Mouse (Mus musculus): Measurements from ENCODE around the gene Apold1.

Apold1 gene

DNA sequence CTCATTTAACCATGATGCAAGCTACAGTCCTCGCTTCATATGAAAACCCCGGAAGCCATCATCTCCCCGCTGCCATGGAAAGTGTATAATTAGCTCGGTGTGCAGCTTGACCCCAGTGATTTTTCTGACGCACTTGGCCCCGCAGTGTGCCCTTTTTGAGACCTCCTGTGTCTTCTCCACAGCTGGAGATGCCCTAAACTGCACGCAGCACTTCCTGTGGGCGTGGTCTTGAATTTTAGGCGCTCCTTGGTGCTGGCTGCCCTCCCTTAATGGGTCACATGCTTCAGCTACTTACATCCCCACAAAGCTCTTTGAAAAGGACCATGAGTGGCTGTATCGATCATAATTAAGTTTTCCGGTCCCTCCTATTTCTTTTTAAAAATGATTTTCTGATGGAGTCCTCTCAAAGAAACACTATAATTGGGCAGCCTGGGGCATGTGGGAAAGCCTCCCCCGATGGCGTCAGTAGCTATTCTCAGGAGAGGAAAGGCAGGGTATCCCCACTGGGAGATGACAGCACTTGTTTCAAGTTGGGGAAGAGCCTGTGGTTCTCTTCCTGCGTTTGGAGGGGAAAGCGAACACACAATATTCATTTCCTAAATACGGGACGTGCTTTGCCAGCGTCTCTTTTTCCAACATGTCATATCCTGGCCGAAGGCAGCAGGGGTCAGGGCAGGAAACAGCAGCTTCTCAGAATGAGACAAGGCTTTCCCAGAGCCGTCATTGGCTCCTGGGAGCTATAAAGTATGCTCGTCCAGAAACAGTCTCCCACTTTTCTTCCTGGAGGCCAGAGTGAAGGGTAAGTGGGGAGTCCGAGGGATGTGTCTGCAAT, at the start of gene Apold1:
TSS of gene Apold1 (plus strand) at position 488 of the 832 bp plus-strand sequence.
- no peak for DNase-seq (ENCODE audit: low spot score)

DNA sequence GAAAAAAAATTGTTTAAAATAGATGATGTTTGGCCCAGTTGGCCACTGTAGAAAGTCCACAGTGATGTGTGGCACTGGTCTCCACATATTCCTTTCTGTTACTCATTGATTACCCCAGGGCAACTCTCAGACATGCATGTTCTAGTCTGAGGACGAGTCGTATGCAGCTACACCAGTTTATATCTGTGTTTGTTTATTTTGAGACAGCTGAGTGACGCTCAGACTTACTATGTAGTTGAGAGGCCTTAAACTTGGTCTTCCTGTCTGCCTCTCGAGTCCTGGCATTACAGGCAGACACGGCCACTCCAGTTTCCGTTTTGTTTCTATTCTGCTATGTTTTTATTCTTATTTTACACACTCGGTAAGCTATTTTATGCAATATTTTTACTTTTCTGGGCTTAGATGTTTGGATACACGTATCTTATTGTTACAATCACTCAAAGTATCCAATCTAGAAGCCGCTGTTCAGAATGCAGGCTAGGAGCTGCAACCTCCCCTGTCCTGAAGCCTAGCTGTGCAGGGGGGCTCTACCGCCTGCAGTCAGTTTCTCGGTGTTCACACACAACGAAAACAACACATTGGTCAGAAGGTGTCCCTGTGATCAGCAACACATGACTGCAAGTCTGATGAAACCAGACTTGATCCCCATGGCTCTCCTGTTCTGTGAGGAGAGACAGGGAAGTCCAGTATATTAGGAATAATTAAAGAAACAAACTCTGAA, 48.9 kb upstream of the Apold1 start:
- DNase-seq (ENCODE audit: low spot score) = no peak

DNA sequence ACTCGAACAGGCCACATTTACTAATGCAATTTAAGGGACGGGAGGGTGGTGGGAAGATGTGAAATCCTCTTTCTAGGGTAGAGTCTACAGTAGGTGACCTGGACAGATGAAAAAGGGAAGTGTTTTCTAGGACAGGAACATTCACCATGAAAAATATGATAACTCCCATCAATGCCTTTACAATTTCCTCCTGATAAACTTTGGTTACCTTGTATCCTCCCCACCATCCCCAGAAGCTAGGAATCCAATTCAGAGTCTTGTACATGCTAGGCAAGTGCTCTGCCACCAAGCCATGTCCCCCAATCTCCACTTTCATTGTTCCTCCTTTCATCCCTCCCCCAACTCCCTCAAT, 48.3 kb upstream of the Apold1 start:
- DNase-seq (ENCODE audit: low spot score) = no peak

DNA sequence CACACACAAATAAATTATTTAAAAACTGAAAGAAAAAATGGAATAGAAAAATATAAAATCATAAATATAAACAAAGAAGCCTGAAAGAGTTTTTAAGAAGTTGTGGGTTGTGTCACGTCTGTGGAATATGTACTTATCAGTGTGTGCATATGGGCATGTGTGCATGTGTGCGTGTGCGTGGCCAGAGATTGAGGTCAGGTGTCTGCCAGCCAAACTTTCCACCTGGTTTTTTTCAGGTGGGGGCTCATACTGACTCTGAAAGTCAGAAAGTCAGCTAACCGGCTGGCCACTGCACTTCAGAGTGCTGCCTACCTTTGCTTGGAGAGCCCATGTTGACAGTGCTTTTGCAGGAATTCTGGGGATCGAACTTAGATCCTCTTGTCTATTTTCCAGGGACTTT, 47.2 kb upstream of the Apold1 start:
- DNase-seq (ENCODE audit: low spot score) = no peak

DNA sequence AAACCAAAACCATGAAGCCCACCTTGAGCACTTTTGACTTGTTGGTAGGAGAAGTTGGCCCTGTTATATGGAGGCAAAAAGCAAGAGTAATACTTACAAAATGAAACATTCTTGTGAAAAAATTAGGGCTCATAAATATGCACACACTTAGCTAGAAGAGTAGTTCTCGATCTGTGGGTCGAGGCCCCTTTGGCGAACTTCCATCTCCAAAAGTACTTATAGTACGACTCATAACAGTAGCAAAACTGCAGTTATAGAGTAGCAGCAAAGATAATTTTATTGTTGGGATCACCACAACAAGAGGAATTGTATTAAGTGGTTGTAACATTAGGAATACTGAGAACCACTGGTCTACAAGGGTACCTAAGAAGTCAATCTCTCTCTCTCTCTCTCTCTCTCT, 41.7 kb upstream of the Apold1 start:
- no peak for DNase-seq (ENCODE audit: low spot score)

DNA sequence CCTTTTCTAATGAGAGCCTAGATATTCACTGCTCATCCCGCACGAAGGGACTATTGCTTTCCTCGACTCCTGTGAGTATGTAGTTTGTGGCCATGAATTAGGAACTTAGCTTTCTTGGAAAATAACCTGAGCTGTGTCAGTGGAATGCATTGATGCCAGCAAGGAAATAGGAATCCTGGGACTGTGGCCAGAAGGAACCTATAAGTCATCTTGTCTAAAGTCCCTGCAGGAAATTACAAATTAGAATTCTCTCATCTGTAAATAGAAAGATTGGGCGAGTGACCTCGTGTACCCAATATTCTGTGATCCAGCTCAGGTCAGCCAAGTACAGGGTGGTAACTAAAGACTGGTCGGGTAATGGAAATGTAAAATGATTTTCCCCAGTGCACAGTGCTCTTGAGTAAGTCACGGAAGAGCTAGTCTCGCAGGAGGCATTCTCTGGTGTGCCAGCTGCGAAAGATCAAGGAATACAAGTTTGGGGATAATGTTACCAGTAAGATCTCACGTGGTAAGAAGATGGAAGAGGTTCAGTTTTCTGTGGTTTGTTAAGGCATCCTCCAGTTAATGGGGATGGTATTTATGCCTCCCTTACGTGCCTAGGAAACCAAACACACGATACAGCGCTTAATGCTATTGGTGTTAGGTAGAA, 37.6 kb upstream of the Apold1 start:
- no peak for DNase-seq (ENCODE audit: low spot score)

DNA sequence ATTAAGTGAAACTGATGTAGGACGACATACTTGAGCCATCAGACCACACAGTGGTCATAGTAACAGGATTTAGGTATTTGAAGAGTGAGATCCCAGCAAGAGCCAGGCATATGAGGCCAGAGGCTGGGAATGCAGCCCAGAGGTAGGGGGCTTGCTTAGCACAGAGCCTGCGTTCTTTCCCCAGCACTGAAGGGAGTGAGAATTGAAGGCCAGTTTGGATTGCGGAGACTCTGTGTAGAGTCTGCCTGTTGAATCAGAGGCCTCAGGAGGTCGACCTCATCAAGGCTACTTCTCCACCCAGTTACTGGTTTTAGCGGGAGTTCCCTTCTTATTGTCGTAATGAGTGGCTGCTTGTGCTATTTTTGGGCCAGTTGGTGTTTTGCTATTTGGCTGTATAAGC, 35.5 kb upstream of the Apold1 start:
- DNase-seq (ENCODE audit: low spot score) = peak; percentile 5

DNA sequence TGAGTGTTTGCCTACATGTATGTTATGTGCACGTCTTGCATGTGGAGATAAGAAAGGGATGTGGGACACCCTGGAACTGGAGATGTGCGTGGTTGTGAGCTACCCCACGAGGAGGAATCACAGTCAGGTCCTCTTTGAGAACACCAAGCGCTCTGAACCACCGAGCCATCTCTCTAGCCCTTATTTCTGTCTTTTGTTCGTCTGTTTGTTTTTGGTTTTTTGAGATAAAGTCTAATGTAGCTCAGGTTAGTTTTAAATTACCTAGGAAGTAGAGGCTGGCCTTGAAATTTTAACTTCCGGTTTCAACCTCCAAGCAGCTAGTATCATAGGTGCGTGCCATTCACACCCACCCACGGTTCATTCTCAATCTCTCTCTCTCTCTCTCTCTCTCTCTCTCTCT, 34.7 kb upstream of the Apold1 start:
- no peak for DNase-seq (ENCODE audit: low spot score)

DNA sequence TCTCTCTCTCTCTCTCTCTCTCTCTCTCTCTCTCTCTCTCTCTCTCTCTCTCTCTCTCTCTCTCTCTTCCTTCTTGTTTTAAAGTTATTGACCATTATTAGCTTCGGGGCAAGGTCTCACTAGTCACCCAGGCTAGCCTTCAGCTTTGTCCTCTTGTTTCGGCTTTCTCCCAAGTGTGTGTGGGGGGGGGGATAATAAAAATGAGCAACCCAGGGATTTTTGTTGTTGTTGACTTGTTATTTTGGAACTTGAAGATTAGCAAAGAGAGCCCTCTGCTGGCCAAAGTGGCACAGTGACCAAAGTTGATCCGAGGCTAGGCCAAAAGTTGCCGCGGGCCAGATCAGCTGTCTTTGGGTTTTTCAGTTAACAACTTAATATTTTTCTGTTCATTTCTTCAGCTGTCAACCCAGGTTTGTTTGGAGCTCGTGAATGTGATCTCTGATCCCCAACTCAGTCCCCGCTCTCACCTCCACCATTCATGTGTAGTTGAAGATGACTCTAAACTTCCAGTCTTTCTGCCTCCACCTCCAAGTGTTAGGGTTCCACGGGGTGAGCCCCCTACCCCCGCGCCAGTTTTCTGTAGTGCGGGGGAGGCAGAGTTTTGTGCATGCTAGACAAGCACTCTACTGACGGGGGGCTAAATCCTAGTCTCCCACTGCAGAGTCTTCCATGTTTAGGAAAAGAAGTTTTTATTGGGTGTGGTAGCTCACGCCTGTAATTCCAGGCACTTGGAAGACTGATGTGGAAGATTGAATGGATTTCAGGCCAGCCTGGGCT, 34.0 kb upstream of the Apold1 start:
- DNase-seq (ENCODE audit: low spot score) = peak; percentile 59

DNA sequence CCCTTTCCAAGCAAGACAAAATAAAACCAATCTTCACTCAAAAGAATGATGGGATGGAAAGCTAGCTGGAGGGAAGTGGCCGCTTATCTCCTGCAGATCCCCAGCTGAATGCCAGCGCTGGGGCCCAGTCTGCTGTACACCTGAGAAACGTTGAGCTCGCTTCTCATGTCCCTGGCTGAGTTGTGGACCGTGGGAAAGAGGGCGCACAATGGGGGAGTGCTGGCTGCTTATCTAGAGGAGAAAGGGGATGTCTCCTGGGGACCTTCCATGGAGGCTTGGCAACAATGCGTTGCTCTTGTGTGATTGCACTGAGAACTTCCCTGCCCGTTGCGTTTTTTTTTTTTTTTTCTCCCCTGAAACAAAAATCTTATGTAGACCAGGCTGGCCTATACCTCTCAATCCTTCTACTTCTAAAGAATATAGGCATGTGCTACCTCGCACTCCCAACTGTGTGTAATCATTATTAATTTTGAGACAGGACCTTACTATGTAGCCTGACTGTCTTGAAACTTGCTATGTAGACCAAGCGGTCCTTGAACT, 32.9 kb upstream of the Apold1 start:
- no peak for DNase-seq (ENCODE audit: low spot score)

DNA sequence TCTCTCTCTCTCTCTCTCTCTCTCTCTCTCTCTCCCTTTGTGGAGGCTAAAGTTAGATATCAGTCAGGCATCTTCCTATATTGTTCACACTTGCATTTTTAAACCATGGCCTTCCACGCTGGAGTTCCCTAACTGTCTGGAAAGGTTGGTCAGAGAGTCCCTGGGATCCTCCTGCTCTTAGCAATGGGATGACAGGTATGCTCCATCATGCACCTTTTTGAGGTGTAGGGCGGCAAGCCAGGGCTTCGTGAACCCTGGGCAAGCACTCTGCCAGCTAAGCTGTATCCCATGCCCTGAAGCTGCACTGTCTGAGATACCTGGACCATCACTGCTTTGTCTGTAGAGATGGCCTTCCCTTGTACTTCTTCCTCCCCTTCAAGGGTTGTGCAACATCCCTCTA, 32.3 kb upstream of the Apold1 start:
- no peak for DNase-seq (ENCODE audit: low spot score)

DNA sequence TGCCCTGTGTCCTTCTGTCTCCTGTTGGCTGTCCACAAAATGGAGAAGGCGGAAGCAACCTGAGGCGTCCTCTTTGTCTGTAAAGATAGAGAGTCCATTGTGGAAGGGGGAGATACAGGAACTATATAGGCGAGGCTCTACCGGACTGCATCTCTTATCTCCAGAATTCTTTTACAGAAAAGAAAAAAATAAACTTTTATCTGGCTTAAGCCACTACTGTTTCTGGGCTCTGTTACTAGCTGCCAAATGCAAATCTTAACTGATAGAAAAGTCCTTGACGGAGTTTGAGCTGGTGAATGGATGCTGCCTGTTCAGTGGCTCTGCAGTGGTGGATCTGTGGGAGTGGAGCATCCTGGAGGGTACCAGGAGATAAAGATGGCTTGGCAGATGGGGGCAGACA, 30.2 kb upstream of the Apold1 start:
- DNase-seq (ENCODE audit: low spot score) = no peak

DNA sequence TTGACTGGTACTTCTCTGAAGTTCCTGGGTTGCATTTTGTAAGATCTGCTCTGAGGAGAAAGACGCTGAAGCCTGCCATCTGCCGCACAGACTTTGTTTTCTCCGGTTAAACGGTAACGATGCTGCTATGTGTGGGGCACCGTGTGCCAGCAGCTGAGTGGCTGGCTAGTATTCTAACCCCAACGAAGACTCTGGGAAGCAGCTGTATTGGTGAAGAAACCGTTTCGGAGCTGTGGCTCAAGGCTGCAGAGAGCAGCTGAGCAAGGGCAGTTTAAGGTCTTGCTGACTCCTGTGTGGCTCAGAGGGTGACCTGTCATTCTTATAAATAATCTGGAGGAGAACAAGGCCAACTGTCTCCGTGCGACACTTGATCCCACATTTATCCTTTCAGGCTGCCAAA, 27.5 kb upstream of the Apold1 start:
- DNase-seq (ENCODE audit: low spot score) = peak; percentile 28

DNA sequence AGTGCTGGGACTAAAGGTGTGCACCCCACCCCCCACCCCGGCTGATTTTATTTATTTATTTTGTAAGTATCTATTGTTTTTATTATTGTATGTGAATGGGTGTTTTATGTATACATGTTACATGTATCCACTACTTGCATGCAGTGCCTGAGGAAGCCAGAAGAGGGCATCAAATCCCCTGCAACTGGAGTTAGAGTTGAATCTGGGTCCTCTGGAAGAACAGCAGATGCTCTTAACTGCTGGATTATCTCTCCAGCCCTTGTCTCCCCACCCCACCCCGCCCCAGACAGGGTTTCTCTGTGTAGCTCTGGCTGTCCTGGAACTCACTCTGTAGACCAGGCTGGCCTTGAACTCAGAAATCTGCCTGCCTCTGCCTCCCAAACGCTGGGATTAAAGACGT, 25.1 kb upstream of the Apold1 start:
- DNase-seq (ENCODE audit: low spot score) = no peak

DNA sequence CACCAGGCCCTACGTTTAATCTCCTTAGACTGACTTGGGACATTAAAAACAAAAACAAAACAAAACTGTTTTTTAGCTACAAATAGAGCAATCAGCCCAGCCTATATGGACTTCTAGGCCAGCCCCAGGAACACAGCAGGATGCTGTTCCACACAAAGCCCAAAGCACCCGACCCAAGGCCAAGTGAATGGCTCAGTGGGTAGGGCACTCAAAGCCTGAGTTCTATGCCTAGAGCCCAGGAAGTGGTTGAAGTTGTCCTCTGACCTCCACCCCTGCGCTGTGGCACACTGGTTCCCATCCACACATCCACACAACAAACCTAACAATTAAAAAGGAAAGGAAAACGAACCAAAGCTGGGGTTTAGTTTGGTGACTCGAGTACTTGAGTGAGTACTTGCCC, 20.2 kb upstream of the Apold1 start:
- no peak for DNase-seq (ENCODE audit: low spot score)

DNA sequence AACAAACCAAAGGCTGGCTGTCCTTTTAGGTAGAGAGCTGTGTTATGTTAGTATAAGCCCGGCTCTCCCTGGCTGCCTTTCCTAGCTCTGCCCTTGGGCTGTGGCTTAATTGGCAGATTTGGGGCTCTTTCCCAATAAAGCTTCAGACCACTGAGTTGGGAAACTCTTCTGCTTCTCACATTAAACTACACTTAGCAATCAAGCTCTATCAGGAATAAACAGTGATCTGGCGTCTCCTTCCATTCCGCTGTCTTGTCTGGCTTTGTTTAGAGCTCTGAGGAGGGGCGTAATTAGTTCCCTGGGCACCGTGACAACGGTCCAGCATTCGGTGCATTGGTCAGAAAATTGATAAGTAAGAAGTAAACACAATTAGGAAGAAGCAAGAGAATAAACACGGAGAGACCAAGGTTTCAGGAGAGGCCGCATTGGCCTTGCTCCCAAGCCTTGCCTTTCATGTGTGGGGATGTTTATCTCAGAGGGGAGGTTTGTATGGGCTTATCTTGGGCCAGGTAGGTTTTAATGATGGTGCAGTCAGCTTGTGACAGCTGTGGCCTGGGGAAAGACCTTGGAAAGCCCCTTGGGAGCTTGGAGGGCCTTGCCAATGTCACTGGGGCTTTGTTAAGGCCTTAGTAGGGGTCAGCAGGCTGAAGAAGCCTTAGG, 19.5 kb upstream of the Apold1 start:
- DNase-seq (ENCODE audit: low spot score) = peak; percentile 29

DNA sequence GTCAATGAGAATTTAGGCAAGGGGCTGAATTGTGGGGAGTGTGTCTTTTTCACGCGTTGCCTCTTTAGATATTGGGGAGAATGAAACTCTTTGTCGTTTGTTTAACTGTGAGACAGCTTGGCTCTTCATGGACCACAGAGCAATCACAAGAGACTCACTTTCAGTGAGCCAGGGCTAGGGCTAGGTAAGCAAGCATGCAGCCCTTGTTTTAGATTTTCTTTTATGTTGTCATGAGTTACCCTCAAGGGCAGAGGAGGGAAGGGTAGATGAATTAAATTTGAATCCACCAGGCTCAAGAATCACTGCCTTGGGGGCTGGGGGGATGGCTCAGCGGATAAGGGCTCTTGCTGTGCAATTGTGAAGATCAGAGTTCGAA, 19.0 kb upstream of the Apold1 start:
- DNase-seq (ENCODE audit: low spot score) = no peak

DNA sequence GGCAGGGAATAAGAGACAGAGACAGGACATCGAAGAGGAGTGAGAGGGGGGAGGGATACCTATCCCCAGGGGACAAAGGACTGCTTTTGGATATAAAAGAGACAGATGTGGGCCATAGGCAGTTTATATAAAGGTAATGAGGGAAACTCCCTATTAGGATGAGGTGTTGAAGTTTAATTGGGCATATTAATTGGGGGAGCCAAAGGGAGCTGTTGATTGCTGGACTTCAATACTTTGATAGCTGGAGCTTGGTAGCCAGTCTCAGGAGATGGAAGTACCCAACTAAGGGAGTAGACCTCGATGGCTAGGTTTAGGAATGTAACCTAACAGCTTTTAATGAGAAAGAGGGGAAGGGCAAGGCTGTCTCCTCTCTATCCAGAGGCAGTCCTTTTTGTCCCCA, 17.6 kb upstream of the Apold1 start:
- DNase-seq (ENCODE audit: low spot score) = no peak

DNA sequence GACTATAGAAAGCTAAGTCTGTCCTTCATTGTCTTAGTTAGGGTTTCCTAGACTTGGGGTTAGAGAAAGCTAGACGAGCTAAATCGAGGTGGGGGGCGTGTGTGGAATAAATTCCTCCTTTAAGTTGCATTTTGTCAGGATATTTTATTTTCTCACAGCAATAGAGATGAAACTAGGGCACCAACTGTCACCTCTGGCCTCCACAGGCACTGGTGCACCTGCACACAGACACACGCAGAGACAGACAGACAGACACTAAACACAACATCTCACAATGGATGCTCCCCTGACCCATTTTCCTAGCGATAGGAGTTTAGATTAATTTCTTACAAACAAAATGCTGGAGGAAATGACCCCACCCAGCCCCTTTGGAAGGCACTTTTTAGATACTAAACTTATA, 14.8 kb upstream of the Apold1 start:
- no peak for DNase-seq (ENCODE audit: low spot score)

DNA sequence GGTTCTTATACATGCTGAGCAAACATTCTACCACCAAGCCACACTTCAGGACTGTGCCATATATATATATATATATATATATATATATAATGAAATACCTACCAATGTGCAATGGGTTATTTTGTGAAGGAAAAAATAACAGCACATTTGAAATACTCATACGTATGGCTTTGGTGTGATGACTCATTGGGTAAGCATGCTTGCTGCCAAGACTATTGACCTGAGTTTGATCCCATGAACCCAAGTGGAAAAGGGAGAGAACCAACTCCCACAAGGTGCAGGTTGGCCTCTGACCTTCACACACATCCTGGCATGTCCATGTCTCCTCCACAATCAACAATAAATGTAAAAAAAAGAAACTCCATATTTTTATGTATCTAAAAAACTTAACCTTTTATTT, 13.2 kb upstream of the Apold1 start:
- no peak for DNase-seq (ENCODE audit: low spot score)

DNA sequence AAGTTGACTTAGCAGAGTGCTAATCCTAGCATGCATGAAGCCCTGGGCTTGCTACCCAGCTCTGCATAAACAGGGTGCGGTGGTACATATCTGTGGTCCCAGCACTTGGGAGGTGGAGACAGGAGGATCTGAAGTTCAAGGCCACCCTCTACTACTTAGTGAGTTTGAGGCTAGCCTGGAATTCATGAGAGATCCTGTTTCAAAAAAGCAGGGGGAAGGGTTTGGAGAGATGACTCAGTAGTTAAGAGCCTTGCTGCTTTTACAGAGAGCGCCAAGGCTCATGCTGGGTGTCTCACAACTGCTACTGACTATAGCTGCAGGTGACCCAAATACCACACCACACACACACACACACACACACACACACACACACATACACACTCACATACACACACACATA, 12.0 kb upstream of the Apold1 start:
- no peak for DNase-seq (ENCODE audit: low spot score)

DNA sequence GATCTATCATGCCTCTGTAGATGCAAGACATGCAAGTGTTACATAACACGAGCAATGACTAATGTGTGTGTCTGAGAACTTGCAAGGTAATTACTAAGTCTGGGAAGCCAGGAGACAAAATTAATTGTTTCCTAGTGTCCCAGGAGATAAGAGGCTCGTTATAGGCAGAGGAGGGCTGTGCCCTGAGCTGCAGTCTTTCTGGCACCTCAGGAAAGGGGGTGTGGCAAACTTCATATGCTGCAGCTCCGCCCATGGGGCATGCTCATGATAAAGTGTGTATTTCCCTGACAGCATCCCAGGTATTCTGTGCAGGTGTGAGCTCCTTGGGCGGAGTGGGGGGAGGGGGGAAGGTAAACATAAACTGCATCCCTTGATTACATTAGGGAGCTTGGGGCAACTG, 9.4 kb upstream of the Apold1 start:
- DNase-seq (ENCODE audit: low spot score) = no peak

All from ovary, postnatal 36 days (tissue).